Mouse (Mus musculus): Measurements from ENCODE around the gene Rps6ka4. TPM values are rescaled to one million over a fixed set of nuclear protein-coding genes. Genes with fewer than 3 reads are reported as not detected.

The Rps6ka4 gene
- polyA plus RNA-seq, 1 experiment from 2014 or later = 5.5 TPM

DNA sequence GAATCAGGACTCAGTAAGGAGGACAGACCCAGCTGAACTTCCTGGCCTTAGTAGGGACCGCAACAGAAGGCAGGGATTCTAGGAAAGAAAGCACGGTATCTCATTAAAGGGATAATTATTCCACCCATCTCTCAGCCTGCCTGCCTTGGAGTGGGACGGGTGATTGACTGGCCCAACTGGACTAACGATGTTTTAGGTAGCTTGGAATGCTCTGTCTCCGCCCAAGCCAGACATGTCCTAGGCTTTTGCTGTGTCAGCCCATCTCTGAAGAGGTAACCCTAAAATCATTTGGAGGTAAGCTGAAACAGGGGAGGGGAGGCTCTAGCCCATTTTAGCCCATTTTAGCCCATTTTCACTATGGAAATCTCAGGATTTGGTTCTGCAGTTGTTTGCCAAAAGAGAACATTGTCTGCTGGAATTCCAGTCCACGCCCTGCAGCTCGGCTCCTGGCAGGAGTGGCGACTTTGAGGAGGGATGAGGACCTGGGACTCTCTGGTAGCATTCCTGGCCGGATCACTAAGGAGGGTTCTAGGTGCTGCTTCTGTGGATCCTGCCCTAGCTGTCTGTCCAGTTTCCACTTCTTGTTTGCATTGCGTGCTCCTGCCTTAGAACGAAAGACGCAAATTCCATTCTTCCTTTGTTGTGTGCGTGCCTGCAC is 19.8 kb downstream of the Rps6ka4 start:
- Histone ChIP-seq H3K27ac (ENCODE audit: low read length) (no peak overlapping the region), H3K4me2 (ENCODE audit: low read depth, low read length) (no peak overlapping the region), H3K4me3 (ENCODE audit: low read depth, low read length) (no peak overlapping the region), H3K9me3 (replicated peaks; ENCODE audit: control insufficient read depth, low read length) (no peaks in the 10 kb centered on the region), H3K9ac (ENCODE audit: low read depth, low read length) (no peak overlapping the region), H3K27me3 (ENCODE audit: control insufficient read depth, insufficient read depth, low read depth, low read length) (no peaks in the 10 kb centered on the region), H3K4me1 (ENCODE audit: control insufficient read depth, low read depth, low read length) (no peaks in the 10 kb centered on the region), H3K36me3 (ENCODE audit: control insufficient read depth, insufficient read depth) (no peaks in the 10 kb centered on the region)
- 66% methylated on average over 13 of the region's 13 CpGs for WGBS (ENCODE audit: insufficient replicate concordance)
- no peak for ATAC-seq (ENCODE audit: low read depth)

GRCm38 (mm10) chr19:6819143-6819827 is 21.2 kb downstream of the Rps6ka4 start:
- H3K9ac ChIP-seq (ENCODE audit: low read depth, low read length) = no peak overlapping the region
- H3K4me2 ChIP-seq (ENCODE audit: low read depth, low read length) = no peak overlapping the region
- H3K27ac ChIP-seq (ENCODE audit: low read length) = no peak overlapping the region
- no peaks in the 10 kb centered on the region for H3K4me1 ChIP-seq (ENCODE audit: control insufficient read depth, low read depth, low read length)
- H3K27me3 ChIP-seq (ENCODE audit: control insufficient read depth, insufficient read depth, low read depth, low read length) = no peaks in the 10 kb centered on the region
- H3K4me3 ChIP-seq (ENCODE audit: low read depth, low read length) = no peak overlapping the region
- no peak for ATAC-seq (ENCODE audit: low read depth)
- WGBS (ENCODE audit: insufficient replicate concordance) = 30% methylated on average over 10 of the region's 10 CpGs
- H3K36me3 ChIP-seq (ENCODE audit: control insufficient read depth, insufficient read depth) = no peaks in the 10 kb centered on the region
- H3K9me3 ChIP-seq (replicated peaks; ENCODE audit: control insufficient read depth, low read length) = no peaks in the 10 kb centered on the region

- H3K36me3 ChIP-seq (ENCODE audit: control insufficient read depth, insufficient read depth) = no peaks in the 10 kb centered on the region
- H3K9ac ChIP-seq (ENCODE audit: low read depth, low read length) = no peak overlapping the region
- H3K9me3 ChIP-seq (replicated peaks; ENCODE audit: control insufficient read depth, low read length) = no peaks in the 10 kb centered on the region
- no peak overlapping the region for H3K4me2 ChIP-seq (ENCODE audit: low read depth, low read length)
- no peaks in the 10 kb centered on the region for H3K27me3 ChIP-seq (ENCODE audit: control insufficient read depth, insufficient read depth, low read depth, low read length)
- H3K27ac ChIP-seq (ENCODE audit: low read length) = no peak overlapping the region
- no peaks in the 10 kb centered on the region for H3K4me1 ChIP-seq (ENCODE audit: control insufficient read depth, low read depth, low read length)
- no peak for ATAC-seq (ENCODE audit: low read depth)
- WGBS (ENCODE audit: insufficient replicate concordance) = 59% methylated on average over 3 of the region's 3 CpGs
- no peak overlapping the region for H3K4me3 ChIP-seq (ENCODE audit: low read depth, low read length)
These were observed 25.5 kb downstream of the Rps6ka4 start for GRCm38 (mm10) chr19:6814958-6815357.

- no peak for ATAC-seq (ENCODE audit: low read depth)
- H3K9me3 ChIP-seq (replicated peaks; ENCODE audit: control insufficient read depth, low read length) = no peaks in the 10 kb centered on the region
- H3K9ac ChIP-seq (ENCODE audit: low read depth, low read length) = no peak overlapping the region
- no peaks in the 10 kb centered on the region for H3K4me1 ChIP-seq (ENCODE audit: control insufficient read depth, low read depth, low read length)
- no peaks in the 10 kb centered on the region for H3K36me3 ChIP-seq (ENCODE audit: control insufficient read depth, insufficient read depth)
- H3K27me3 ChIP-seq (ENCODE audit: control insufficient read depth, insufficient read depth, low read depth, low read length) = no peaks in the 10 kb centered on the region
- H3K4me3 ChIP-seq (ENCODE audit: low read depth, low read length) = no peak overlapping the region
- H3K27ac ChIP-seq (ENCODE audit: low read length) = no peak overlapping the region
- 52% methylated on average over 4 of the region's 4 CpGs for WGBS (ENCODE audit: insufficient replicate concordance)
- H3K4me2 ChIP-seq (ENCODE audit: low read depth, low read length) = no peak overlapping the region
These were observed 26.1 kb downstream of the Rps6ka4 start for GRCm38 (mm10) chr19:6814366-6814765.

Small RNA genes within 50 kb of the gene (microRNA-seq; reads per million reads assigned to microRNA genes)
- not detected for gene Mir5046

Other genes with a start within 250 kb of the Rps6ka4 start
- gene Ccdc88b, start 17.6 kb upstream of the Rps6ka4 start, polyA plus RNA-seq (2015; fragmentation: Nextera tagmentation; extraction: Ambion mirVana) = 1.9 and 2.8 TPM in 2 replicates
- gene Trmt112, start 69.1 kb upstream of the Rps6ka4 start, polyA plus RNA-seq (2015; fragmentation: Nextera tagmentation; extraction: Ambion mirVana) = 57.3 and 62.3 TPM in 2 replicates
- 140 and 161 TPM in 2 replicates for gene Prdx5, start 69.5 kb upstream of the Rps6ka4 start, polyA plus RNA-seq (2015; fragmentation: Nextera tagmentation; extraction: Ambion mirVana)
- 3.6 and 4.8 TPM in 2 replicates for gene Esrra, start 81.2 kb upstream of the Rps6ka4 start, polyA plus RNA-seq (2015; fragmentation: Nextera tagmentation; extraction: Ambion mirVana)
- 0.16 and 0.50 TPM in 2 replicates for gene Catsperz, start 84.7 kb upstream of the Rps6ka4 start, polyA plus RNA-seq (2015; fragmentation: Nextera tagmentation; extraction: Ambion mirVana)
- gene Kcnk4, start 93.9 kb upstream of the Rps6ka4 start, polyA plus RNA-seq (2015; fragmentation: Nextera tagmentation; extraction: Ambion mirVana) = 0.04 and 0.11 TPM in 2 replicates
- 24.8 and 25.2 TPM in 2 replicates for gene Bad, start 101.2 kb upstream of the Rps6ka4 start, polyA plus RNA-seq (2015; fragmentation: Nextera tagmentation; extraction: Ambion mirVana)
- gene Gpr137, start 101.8 kb upstream of the Rps6ka4 start, polyA plus RNA-seq (2015; fragmentation: Nextera tagmentation; extraction: Ambion mirVana) = 5.2 and 5.3 TPM in 2 replicates
- gene Ppp1r14b, start 134.3 kb upstream of the Rps6ka4 start, polyA plus RNA-seq (2015; fragmentation: Nextera tagmentation; extraction: Ambion mirVana) = 15.9 and 17.4 TPM in 2 replicates
- 4.8 and 6.6 TPM in 2 replicates for gene Plcb3, start 135.8 kb upstream of the Rps6ka4 start, polyA plus RNA-seq (2015; fragmentation: Nextera tagmentation; extraction: Ambion mirVana)
- 91.1 and 101 TPM in 2 replicates for gene Fkbp2, start 139.9 kb upstream of the Rps6ka4 start, polyA plus RNA-seq (2015; fragmentation: Nextera tagmentation; extraction: Ambion mirVana)
- gene Vegfb, start 147.0 kb upstream of the Rps6ka4 start, polyA plus RNA-seq (2015; fragmentation: Nextera tagmentation; extraction: Ambion mirVana) = 7.7 and 10.5 TPM in 2 replicates
- gene Dnajc4, start 151.9 kb upstream of the Rps6ka4 start, polyA plus RNA-seq (2015; fragmentation: Nextera tagmentation; extraction: Ambion mirVana) = 9.9 and 10.5 TPM in 2 replicates
- 10.1 and 10.5 TPM in 2 replicates for gene Nudt22, start 155.5 kb upstream of the Rps6ka4 start, polyA plus RNA-seq (2015; fragmentation: Nextera tagmentation; extraction: Ambion mirVana)
- gene Trpt1, start 155.5 kb upstream of the Rps6ka4 start, polyA plus RNA-seq (2015; fragmentation: Nextera tagmentation; extraction: Ambion mirVana) = 1.6 and 2.5 TPM in 2 replicates
- 103 and 105 TPM in 2 replicates for gene Fermt3, start 178.8 kb upstream of the Rps6ka4 start, polyA plus RNA-seq (2015; fragmentation: Nextera tagmentation; extraction: Ambion mirVana)
- 103 and 104 TPM in 2 replicates for gene Stip1, start 199.3 kb upstream of the Rps6ka4 start, polyA plus RNA-seq (2015; fragmentation: Nextera tagmentation; extraction: Ambion mirVana)
- gene Macrod1, start 216.2 kb upstream of the Rps6ka4 start, polyA plus RNA-seq (2015; fragmentation: Nextera tagmentation; extraction: Ambion mirVana) = 4.6 and 5.8 TPM in 2 replicates

Data from liver, embryonic 16.5 days (tissue).